Mouse (Mus musculus): ENCODE results near the gene Edaradd. TPM values are rescaled to one million over a fixed set of nuclear protein-coding genes. Genes with fewer than 3 reads are reported as not detected.

Gene Edaradd
- polyA plus RNA-seq, 1 experiment: not detected

DNA sequence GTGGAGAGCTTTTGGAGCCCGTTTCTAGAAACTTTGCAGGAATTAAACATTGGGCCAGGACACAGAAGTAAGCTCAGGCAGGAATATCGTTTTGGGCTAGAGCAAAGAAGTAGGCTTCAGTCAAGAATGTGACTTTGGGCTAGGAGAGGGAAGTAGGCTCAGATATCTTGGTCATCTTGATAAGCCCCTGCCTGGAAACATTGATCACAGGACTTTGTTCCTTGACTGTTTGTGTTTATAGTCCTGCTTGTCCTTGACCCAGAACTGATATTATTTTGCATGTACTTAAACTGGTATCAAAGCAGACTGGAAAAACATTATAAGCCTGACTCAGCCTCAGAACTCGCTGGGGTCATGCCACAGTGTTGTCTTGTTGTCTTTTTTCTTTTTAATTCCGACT lies 57.6 kb downstream of the Edaradd start:
- TF ChIP-seq GATA1 (IDR thresholded peaks at IDR 0.05; ENCODE audit: borderline replicate concordance, low read length) (no peak), FLI1 (IDR thresholded peaks at IDR 0.05; ENCODE audit: low read length) (no peak)
- Histone ChIP-seq H3K9me3 (no peaks in the 10 kb centered on the region), H3K27me3 (replicated peaks) (no peaks in the 10 kb centered on the region), H3K36me3 (replicated peaks; ENCODE audit: low read length) (peaks cover 19% of the 10 kb centered on the region), H3K4me1 (peaks cover 26% of the 10 kb centered on the region), H3K4me3 (replicated peaks) (no peak overlapping the region)

DNA sequence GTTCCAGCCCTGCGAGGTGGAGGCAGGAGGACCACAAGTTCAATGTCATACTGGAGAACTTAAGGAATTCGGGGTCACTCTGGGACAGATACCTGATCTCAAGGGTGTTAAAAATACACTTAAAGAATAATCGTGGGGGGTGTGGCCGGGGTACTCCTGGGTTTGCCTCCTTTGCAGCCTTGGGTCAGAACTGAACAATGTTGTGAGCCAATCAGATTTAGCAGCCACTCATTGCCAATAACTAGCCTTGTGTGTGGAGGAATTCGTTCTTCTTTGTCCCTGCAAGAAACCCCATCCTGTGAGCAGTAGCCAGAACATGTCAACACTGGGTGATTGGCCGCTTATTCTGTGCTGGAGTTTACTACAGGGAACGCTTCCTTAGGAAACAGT lies 58.5 kb downstream of the Edaradd start:
- TF ChIP-seq GATA1 (IDR thresholded peaks at IDR 0.05; ENCODE audit: borderline replicate concordance, low read length) (no peak), FLI1 (IDR thresholded peaks at IDR 0.05; ENCODE audit: low read length) (no peak)
- Histone ChIP-seq H3K4me3 (replicated peaks) (peak overlapping the region; percentile 97), H3K9me3 (no peaks in the 10 kb centered on the region), H3K27me3 (replicated peaks) (no peaks in the 10 kb centered on the region), H3K36me3 (replicated peaks; ENCODE audit: low read length) (peaks cover 26% of the 10 kb centered on the region), H3K4me1 (peaks cover 28% of the 10 kb centered on the region)

DNA sequence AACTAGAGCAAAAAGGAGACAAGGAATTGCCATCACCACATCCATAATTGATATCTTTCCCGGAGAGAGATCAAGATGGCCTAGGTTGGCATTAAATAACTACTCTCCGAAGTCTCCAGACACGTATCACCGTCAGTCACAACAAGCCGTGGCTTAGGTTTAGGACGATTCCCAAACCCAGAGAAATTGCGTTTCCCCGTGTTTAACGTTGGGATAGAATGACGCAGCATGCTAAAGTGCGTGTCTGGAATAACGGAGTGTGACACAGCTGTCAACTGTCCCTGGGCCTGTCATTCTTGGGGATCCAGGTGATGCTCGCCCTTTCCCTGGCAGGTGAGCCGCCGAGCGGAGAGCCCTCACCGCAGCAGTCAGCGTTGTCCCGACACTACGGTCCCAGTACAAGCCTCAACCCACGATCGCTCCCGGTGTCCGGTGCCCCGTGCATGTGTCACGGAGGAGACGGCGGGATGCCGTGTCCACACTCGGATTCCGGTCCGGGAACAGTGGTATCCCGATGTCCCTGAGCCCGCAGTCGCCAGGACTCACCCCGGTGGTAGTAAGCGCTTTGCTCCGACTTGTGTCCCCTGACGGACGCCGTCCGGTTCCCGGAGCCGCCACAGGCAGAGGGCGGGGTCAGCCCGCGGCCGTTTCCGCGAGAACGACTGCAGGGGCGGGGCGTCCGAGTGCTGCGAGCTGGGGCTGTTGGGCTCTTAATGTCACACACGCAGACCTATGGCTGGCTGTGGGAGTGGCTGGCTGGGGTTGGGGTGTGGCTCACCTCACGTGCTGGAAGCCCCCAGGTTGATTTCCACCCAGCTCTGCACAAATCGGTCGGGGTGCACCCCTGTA lies 59.1 kb downstream of the Edaradd start:
- Histone ChIP-seq H3K9me3 (no peaks in the 10 kb centered on the region), H3K27me3 (replicated peaks) (no peaks in the 10 kb centered on the region), H3K36me3 (replicated peaks; ENCODE audit: low read length) (peaks cover 33% of the 10 kb centered on the region), H3K4me3 (replicated peaks) (peak overlapping the region; percentile 97), H3K4me1 (peaks cover 34% of the 10 kb centered on the region)
- TF ChIP-seq GATA1 (IDR thresholded peaks at IDR 0.05; ENCODE audit: borderline replicate concordance, low read length): no peak
- TF ChIP-seq FLI1 (IDR thresholded peaks at IDR 0.05; ENCODE audit: low read length): no peak

DNA sequence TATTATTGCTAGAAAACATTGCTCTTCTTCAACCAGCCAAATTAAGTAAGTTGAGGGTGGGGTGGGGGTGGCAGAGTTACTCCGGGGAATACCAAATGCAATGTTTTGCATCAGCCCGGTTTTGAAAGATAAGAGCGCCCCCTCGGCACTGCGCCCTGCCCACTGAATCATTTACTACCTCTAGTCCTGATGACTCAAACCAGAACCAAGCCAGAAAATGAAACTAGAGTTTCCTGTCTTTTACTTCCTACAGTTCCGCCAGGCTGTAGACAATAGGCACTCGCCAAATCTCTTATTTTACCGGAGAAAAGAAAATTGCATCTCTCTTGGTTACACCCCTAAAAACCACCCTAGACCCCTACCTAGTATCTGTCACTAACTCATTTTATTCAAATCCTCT lies 59.8 kb downstream of the Edaradd start:
- peaks cover 36% of the 10 kb centered on the region for H3K4me1 ChIP-seq
- TF ChIP-seq FLI1 (IDR thresholded peaks at IDR 0.05; ENCODE audit: low read length) (no peak), GATA1 (IDR thresholded peaks at IDR 0.05; ENCODE audit: borderline replicate concordance, low read length) (no peak)
- H3K27me3 ChIP-seq (replicated peaks): no peaks in the 10 kb centered on the region
- H3K9me3 ChIP-seq: no peaks in the 10 kb centered on the region
- peaks cover 39% of the 10 kb centered on the region for H3K36me3 ChIP-seq (replicated peaks; ENCODE audit: low read length)
- H3K4me3 ChIP-seq (replicated peaks): peak overlapping the region; percentile 97

DNA sequence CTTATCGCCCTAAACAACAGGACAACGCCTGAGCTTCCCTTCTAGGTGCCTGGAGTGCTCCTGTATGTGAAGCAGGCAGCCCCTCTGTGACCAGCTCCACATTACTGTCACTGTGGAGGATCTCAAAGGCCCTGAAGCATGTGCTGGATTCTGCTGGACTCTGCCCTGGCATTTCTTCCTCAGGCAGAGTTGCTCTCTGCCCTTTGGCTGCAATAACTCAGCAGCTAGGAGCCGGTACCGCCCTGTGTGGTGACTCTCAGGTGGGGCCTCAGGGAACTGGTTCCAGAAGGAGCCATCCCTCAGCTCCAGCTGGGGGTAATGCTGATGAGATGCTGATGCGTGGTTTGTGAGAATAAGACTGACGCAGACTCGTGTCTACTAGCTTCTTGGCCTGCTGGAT lies 63.5 kb downstream of the Edaradd start:
- H3K4me3 ChIP-seq (replicated peaks): no peak overlapping the region
- peaks cover 77% of the 10 kb centered on the region for H3K36me3 ChIP-seq (replicated peaks; ENCODE audit: low read length)
- H3K9me3 ChIP-seq: no peaks in the 10 kb centered on the region
- H3K4me1 ChIP-seq: peaks cover 23% of the 10 kb centered on the region
- H3K27me3 ChIP-seq (replicated peaks): no peaks in the 10 kb centered on the region
- TF ChIP-seq GATA1 (IDR thresholded peaks at IDR 0.05; ENCODE audit: borderline replicate concordance, low read length): no peak
- no peak for TF ChIP-seq FLI1 (IDR thresholded peaks at IDR 0.05; ENCODE audit: low read length)

DNA sequence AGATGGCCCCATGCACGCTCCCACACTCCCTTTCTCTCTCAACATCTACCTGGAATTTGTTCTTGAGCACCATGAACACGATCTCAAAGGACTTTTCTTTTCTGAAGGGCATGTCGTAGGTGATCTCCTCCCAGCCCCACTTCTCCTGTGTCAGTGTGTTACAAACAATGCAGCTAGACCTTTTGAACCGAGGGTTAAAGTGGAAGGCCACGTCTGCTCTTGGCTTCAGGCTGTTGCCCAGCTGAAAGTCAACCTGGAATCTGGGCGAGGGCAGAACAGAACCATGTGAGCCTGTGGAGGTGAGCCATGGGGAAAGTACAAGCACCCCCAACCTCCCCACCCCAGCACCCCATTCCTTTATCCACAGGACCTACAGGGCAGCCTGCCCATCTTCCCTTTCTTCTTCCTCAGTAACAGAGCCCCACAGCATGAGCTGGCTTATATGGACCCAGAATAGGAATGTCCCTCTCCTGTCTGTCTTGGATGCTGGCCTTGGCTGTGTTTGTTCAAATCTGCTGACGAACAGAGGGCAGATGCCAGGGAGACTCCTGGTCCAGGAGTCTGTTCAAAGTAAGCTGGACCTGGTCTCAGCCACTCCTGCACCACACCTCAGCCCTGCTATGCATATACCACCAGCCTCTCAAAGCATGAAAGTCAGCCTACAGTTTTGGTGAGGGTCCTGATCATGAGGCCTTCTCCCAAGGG lies 65.4 kb downstream of the Edaradd start:
- Histone ChIP-seq H3K36me3 (replicated peaks; ENCODE audit: low read length) (peaks cover 88% of the 10 kb centered on the region), H3K4me1 (peaks cover 20% of the 10 kb centered on the region), H3K27me3 (replicated peaks) (no peaks in the 10 kb centered on the region), H3K4me3 (replicated peaks) (no peak overlapping the region), H3K9me3 (no peaks in the 10 kb centered on the region)
- no peak for TF ChIP-seq FLI1 (IDR thresholded peaks at IDR 0.05; ENCODE audit: low read length)
- TF ChIP-seq GATA1 (IDR thresholded peaks at IDR 0.05; ENCODE audit: borderline replicate concordance, low read length): no peak

DNA sequence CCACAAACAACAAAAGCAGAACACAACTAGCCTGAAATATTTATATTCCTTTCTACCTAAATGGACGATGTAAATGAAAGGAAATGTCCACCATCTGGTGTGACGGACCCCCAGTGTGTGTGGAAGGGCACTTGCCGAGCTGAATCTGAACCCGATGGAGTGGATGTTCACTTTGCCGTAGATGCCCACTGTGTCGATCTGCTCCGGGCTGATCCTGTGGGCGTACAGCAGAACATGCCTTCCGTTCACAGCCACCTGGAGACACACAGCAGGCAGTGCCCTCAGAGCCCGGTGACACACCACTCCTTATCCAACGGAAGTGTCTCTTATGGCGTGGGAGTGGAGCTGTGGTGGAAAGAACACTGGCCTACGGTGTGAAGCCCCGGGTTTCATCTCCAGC lies 67.1 kb downstream of the Edaradd start:
- Histone ChIP-seq H3K9me3 (no peaks in the 10 kb centered on the region), H3K36me3 (replicated peaks; ENCODE audit: low read length) (peaks cover 82% of the 10 kb centered on the region), H3K27me3 (replicated peaks) (no peaks in the 10 kb centered on the region), H3K4me1 (peaks cover 14% of the 10 kb centered on the region; the same call in 1 of the 2 replicates), H3K4me3 (replicated peaks) (no peak overlapping the region)
- no peak for TF ChIP-seq GATA1 (IDR thresholded peaks at IDR 0.05; ENCODE audit: borderline replicate concordance, low read length)
- no peak for TF ChIP-seq FLI1 (IDR thresholded peaks at IDR 0.05; ENCODE audit: low read length)

DNA sequence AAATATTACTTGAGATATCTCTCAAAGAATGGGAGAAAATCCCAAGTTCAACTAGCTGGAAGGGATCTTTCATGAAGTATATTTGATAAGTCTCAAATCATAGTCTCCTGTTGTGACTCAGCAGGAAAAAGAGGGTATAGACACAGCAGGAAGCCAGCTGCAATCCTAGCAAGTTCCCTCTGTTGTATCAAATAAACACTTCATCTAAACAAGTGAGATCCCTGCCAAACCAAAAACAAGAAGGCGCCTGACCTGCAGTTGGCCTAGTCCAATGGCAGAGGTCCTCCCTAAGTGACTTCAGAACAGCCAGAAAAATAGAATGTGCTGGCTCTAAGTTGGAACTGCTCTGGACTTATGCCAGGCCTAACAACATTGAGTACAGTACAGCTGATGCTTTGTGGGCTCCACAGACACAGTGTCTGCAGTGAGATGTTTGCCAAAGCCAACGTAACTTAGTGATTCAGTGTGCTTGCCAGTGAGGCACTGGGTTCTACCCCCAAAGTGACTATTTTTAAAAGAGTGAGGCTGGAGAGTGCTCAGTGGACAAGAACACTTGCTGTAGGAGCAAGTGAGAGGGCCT lies 78.1 kb downstream of the Edaradd start:
- no peaks in the 10 kb centered on the region for H3K27me3 ChIP-seq (replicated peaks)
- peaks cover 81% of the 10 kb centered on the region for H3K36me3 ChIP-seq (replicated peaks; ENCODE audit: low read length)
- TF ChIP-seq FLI1 (IDR thresholded peaks at IDR 0.05; ENCODE audit: low read length) (no peak), GATA1 (IDR thresholded peaks at IDR 0.05; ENCODE audit: borderline replicate concordance, low read length) (no peak)
- peaks cover 14% of the 10 kb centered on the region for H3K4me1 ChIP-seq
- no peak overlapping the region for H3K4me3 ChIP-seq (replicated peaks)
- H3K9me3 ChIP-seq: no peaks in the 10 kb centered on the region

DNA sequence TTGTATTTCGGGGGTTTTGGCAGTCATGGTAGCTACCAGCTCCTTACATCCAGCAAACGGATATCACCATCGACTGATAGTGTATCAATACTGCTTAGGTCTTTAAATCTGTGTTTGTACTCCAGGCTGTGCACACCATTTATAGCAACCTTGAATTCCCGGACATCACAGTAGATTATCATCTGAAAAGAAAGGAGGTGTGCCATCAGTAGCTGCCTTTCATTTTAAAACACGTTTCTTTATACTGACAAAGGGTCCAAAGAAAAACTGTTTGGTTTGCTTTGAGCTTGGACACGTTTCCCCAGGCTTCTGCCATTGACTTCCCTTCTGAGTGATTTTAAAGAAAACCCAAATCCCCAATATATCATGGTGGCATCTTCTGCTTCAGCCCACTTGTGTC lies 79.4 kb downstream of the Edaradd start:
- Histone ChIP-seq H3K9me3 (no peaks in the 10 kb centered on the region), H3K4me3 (replicated peaks) (no peak overlapping the region), H3K27me3 (replicated peaks) (no peaks in the 10 kb centered on the region), H3K4me1 (peaks cover 14% of the 10 kb centered on the region), H3K36me3 (replicated peaks; ENCODE audit: low read length) (peaks cover 80% of the 10 kb centered on the region)
- TF ChIP-seq FLI1 (IDR thresholded peaks at IDR 0.05; ENCODE audit: low read length): no peak
- TF ChIP-seq GATA1 (IDR thresholded peaks at IDR 0.05; ENCODE audit: borderline replicate concordance, low read length): no peak

DNA sequence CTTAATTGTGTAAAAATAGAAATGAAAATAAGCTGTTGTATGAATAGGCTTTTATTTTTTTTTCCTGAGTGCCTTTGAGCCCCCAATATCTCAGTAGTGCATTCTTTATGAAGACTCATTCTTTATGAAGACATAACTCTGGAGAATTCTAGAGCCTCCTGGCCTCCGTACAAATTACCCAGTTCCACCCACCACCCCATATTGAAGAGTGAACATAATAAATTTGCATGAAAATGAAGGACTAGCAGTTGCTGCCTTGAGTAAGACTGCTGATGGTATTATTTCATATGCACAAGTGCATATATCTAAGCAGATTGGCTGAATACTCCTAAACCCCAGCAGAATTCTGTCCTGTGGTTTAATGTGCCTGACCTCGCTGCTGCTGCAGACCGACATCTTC lies 80.7 kb downstream of the Edaradd start:
- TF ChIP-seq GATA1 (IDR thresholded peaks at IDR 0.05; ENCODE audit: borderline replicate concordance, low read length): no peak
- TF ChIP-seq FLI1 (IDR thresholded peaks at IDR 0.05; ENCODE audit: low read length): no peak
- peaks cover 82% of the 10 kb centered on the region for H3K36me3 ChIP-seq (replicated peaks; ENCODE audit: low read length)
- no peaks in the 10 kb centered on the region for H3K27me3 ChIP-seq (replicated peaks)

More for the DNA sequence above, 80.7 kb downstream of the Edaradd start:
- Histone ChIP-seq H3K4me1 (peaks cover 14% of the 10 kb centered on the region), H3K4me3 (replicated peaks) (no peak overlapping the region), H3K9me3 (no peaks in the 10 kb centered on the region)

Measured in megakaryocyte, embryonic 14.5 days (primary cell).